Mouse (Mus musculus) intestine, embryonic 14.5 days (tissue): Measurements from ENCODE around the gene Rsad2. TPM values are rescaled to one million over a fixed set of nuclear protein-coding genes. Genes with fewer than 3 reads are reported as not detected.
A peak's percentile ranks its signal among the peaks of the same experiment; 100 is the strongest.

Source experiments
- ATAC-seq: fragments of 200-750 bp; cut with Nextera tagmentation; replicated peaks from 2 replicates; pipeline ENCODE4 v1.8.0; 2017; ENCODE audit warnings: low read depth, moderate number of reproducible peaks, moderate TSS enrichment, moderate library complexity; ENCODE audit not compliant: low FRiP score, low TSS enrichment
- DNase-seq: peaks from one replicate; pipeline ENCODE4 v3.0.0-alpha.2; 2018; ENCODE audit warnings: low spot score
- H3K27ac ChIP-seq: fragments of 300-500 bp; sonication (generic); 2 replicates; pipeline ENCODE4 v1.5.1; 2014; ENCODE audit warnings: low read depth, mild to moderate bottlenecking, control low read depth
- H3K27me3 ChIP-seq: fragments of 300-500 bp; sonication (generic); replicated peaks from 2 replicates; pipeline ENCODE4 v1.6.1; 2014; ENCODE audit warnings: low read length, control low read depth; ENCODE audit not compliant: control insufficient read depth, insufficient read depth
- H3K36me3 ChIP-seq: fragments of 300-500 bp; sonication (generic); 2 replicates; pipeline ENCODE4 v1.6.1; 2014; ENCODE audit warnings: low read length, control low read depth; ENCODE audit not compliant: control insufficient read depth, insufficient read depth
- H3K4me1 ChIP-seq: fragments of 300-500 bp; sonication (generic); replicated peaks from 2 replicates; pipeline ENCODE4 v1.6.1; 2014; ENCODE audit warnings: low read length, control low read depth, mixed read lengths; ENCODE audit not compliant: control insufficient read depth, insufficient read depth
- H3K4me2 ChIP-seq: fragments of 300-500 bp; sonication (generic); 2 replicates; pipeline ENCODE4 v1.6.1; 2014; ENCODE audit warnings: low read length
- H3K4me3 ChIP-seq: fragments of 300-500 bp; sonication (generic); 2 replicates; pipeline ENCODE4 v1.5.1; 2014; ENCODE audit warnings: low read depth, low read length, control low read depth, mixed read lengths
- H3K9ac ChIP-seq: fragments of 300-500 bp; sonication (generic); 2 replicates; pipeline ENCODE4 v1.6.1; 2014; ENCODE audit warnings: mild to moderate bottlenecking, low read length
- H3K9me3 ChIP-seq: fragments of 300-500 bp; sonication (generic); 2 replicates; pipeline ENCODE4 v1.6.1; 2016; ENCODE audit warnings: low read length, control low read depth; ENCODE audit not compliant: control insufficient read depth
- WGBS: fragments of 180-500 bp; shearing (Covaris S2); extraction: QIAGEN DNeasy Blood & Tissue Kit; methylation state at CpG from one replicate; pipeline ENCODE4 v1.1.7; 2014; 5-methylcytosine and 5-hydroxymethylcytosine counted together
- microRNA-seq: library from miRNA; unstranded; fragments of <30 nt; microRNA quantifications from one replicate; pipeline ENCODE4, GENCODE M21; 2016
- polyA plus RNA-seq: library from polyadenylated mRNA; unstranded; fragments of >200 nt; fragmentation: Nextera tagmentation; extraction: Ambion mirVana; gene quantifications from 2 replicates; pipeline ENCODE4 v1.2.1, GENCODE M21; 2014

Rsad2 gene
- polyA plus RNA-seq, 1 experiment from 2014 or later: 1.8 TPM

GRCm38 (mm10) chr12:26400762-26401161 lies 55.5 kb downstream of the Rsad2 start:
- no peaks in the 10 kb centered on the region for H3K36me3 ChIP-seq
- no peak overlapping the region for H3K27ac ChIP-seq
- H3K4me1 ChIP-seq: peaks cover 17% of the 10 kb centered on the region
- DNase-seq: peak; percentile 31
- 100% methylated on average over 1 of the region's 1 CpGs for WGBS
- H3K9me3 ChIP-seq: no peaks in the 10 kb centered on the region
- no peak overlapping the region for H3K4me2 ChIP-seq
- H3K27me3 ChIP-seq: no peaks in the 10 kb centered on the region
- no peak overlapping the region for H3K9ac ChIP-seq
- no peak for ATAC-seq
- H3K4me3 ChIP-seq: no peak overlapping the region

DNA sequence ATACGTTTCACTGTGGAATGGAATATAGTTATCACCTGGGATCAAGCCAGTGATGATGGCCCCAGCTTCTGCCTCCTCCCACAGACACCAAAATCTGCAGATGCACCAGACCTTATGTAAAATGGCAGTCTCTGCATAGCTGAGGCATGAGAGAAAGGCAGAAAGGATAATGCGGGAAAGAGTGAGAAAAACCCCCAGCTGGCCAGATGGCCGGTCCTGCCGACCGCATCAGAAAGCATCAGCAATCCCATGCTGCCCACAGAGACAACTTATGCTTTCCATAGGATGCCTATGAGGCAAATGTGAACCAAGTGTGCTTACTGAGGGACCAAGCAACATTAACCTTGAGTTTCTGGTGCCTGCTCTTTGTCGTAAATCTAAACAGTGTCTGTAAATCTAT lies 56.9 kb downstream of the Rsad2 start:
- WGBS: 76% methylated on average over 6 of the region's 6 CpGs
- DNase-seq (no peak), ATAC-seq (no peak)
- H3K4me2 ChIP-seq: no peak overlapping the region
- no peak overlapping the region for H3K4me3 ChIP-seq
- H3K4me1 ChIP-seq: peaks cover 5% of the 10 kb centered on the region
- no peak overlapping the region for H3K9ac ChIP-seq
- no peak overlapping the region for H3K27ac ChIP-seq
- no peaks in the 10 kb centered on the region for H3K36me3 ChIP-seq
- H3K9me3 ChIP-seq: no peaks in the 10 kb centered on the region
- H3K27me3 ChIP-seq: no peaks in the 10 kb centered on the region

GRCm38 (mm10) chr12:26398597-26398996 lies 57.7 kb downstream of the Rsad2 start:
- Histone ChIP-seq H3K4me3 (no peak overlapping the region), H3K36me3 (no peaks in the 10 kb centered on the region), H3K27me3 (no peaks in the 10 kb centered on the region), H3K4me2 (no peak overlapping the region), H3K27ac (no peak overlapping the region), H3K9me3 (no peaks in the 10 kb centered on the region), H3K9ac (no peak overlapping the region), H3K4me1 (peaks cover 5% of the 10 kb centered on the region)
- ATAC-seq (no peak), DNase-seq (no peak)
- WGBS: 53% methylated on average over 2 of the region's 2 CpGs

- H3K27me3 ChIP-seq: no peaks in the 10 kb centered on the region
- H3K4me3 ChIP-seq: no peak overlapping the region
- WGBS: 74% methylated on average over 13 of the region's 13 CpGs
- H3K9ac ChIP-seq: no peak overlapping the region
- no peaks in the 10 kb centered on the region for H3K9me3 ChIP-seq
- no peak overlapping the region for H3K27ac ChIP-seq
- ATAC-seq: no peak
- no peaks in the 10 kb centered on the region for H3K4me1 ChIP-seq
- no peaks in the 10 kb centered on the region for H3K36me3 ChIP-seq
- DNase-seq: no peak
- H3K4me2 ChIP-seq: no peak overlapping the region
These were observed 61.5 kb downstream of the Rsad2 start for GRCm38 (mm10) chr12:26394485-26395470.

DNA sequence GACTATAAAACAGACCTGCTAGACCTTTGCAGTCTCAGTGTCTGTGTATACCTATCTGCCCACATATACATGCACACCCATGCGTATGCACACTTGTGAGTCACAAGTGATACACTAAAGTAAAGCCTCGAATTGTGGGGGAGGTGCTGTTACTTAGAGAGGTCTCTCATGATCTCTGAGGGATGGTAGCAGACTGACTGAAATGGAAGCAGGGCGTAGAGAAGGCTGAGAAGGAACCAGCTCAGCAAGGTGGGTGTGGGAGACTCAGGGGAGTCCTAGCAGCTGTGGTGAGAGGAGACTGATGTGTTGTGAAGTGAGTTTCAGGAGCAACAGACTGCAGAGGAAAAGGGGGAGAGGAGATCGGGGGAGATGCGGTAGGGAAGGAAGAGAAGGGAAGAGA lies 63.0 kb downstream of the Rsad2 start:
- Histone ChIP-seq H3K9me3 (no peaks in the 10 kb centered on the region), H3K4me1 (no peaks in the 10 kb centered on the region), H3K4me2 (no peak overlapping the region), H3K27ac (no peak overlapping the region), H3K4me3 (no peak overlapping the region), H3K9ac (no peak overlapping the region), H3K27me3 (no peaks in the 10 kb centered on the region), H3K36me3 (peaks cover 8% of the 10 kb centered on the region; the same call in 1 of the 2 replicates)
- 73% methylated on average over 5 of the region's 5 CpGs for WGBS
- no peak for ATAC-seq
- DNase-seq: no peak

Small RNA genes lying within 50 kb of the gene (microRNA-seq; reads per million reads assigned to microRNA genes)
- gene Mir6538: 1.4 reads per million, percentile 16 among the genes with 10 or more reads in this experiment

Other genes starting within 250 kb of the Rsad2 start
- 19.6 and 22.4 TPM in 2 replicates for gene Rnf144a, start 41.2 kb downstream of the Rsad2 start, polyA plus RNA-seq
- gene Cmpk2, start 12.8 kb upstream of the Rsad2 start, polyA plus RNA-seq: 4.7 and 5.2 TPM in 2 replicates